Mouse (Mus musculus) cerebellum, postnatal 4 days (tissue): ENCODE data around the gene Gtf2i.
"Not testable (repeated sequence)": the region's sequence is repeated elsewhere in the genome, so short reads cannot be mapped to it uniquely, and the experiment has no call there.

Experiments used
- DNase-seq, 2 experiments: peaks; one replicate each; pipeline ENCODE4 v3.0.0; 2022; ENCODE audit warnings: low spot score in 2 of 2, mixed read lengths in 1 of 2

Gene Gtf2i

DNA sequence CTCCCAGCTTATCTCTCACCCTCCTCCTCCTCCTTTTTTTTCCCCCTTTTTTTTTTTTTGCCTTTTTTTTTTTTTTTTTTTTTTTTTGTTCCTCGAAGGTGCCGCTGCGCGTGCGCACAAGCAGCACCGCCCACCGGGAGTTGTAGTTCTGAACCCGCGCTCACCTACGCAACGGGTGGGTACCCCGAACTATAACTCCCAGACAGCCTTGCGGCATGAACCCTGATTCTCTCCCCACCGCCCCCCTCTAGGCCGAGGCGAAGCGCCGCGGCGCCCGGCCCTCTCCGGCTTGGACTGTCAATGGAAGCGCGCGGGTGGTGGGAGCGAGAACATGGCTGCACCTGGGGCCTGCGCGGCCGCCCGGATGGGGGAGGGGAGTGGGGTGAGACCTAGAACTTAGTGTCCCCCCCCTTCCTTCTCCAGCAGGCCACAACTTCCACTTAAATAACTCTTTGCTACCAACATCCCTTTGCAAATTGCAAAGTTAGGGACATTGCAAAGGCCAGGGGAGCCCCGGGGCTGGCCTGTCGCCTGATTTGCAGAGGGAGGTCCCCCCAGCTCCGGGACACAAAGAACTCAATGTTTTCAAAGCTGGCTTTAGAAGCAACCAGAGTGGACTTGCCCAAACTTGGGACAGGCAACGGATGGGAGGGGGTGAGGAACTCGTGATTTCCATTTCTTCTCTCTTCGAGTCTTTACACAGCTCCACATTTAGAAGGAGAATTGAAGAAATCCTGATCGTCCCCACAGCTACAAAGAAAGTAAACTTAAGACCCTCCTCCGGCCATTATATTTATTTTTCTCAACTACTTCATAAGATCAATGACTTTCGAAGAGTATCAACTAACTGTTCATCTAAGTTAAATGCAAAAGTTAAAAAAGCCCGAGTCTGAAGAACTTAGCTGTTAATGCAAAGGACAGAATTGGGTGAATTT is at the start of gene Gtf2i:
Gtf2i (minus strand) TSS at position 73 of the 935 bp plus-strand sequence.
- DNase-seq: peak; percentile 86 to 92

DNA sequence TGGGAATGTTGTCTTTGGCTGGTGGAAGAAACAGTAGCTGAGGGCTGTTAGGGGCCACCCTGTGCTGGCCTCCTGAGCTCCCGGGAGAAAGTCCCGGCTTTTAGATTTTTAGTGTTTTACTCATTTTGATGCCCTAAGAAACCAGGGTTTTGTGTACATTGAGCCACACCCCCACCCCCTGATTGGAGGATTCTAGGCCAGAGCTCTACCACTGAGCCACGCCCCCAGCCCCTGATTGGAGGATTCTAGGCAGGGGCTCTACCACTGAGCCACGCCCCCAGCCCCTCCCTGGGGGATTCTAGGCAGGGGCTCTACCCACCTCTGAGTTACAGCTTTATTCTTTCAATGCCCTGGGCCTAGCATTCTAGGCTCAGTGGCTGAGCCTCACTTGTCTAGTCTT is 44.5 kb upstream of the Gtf2i start:
- no peak for DNase-seq

DNA sequence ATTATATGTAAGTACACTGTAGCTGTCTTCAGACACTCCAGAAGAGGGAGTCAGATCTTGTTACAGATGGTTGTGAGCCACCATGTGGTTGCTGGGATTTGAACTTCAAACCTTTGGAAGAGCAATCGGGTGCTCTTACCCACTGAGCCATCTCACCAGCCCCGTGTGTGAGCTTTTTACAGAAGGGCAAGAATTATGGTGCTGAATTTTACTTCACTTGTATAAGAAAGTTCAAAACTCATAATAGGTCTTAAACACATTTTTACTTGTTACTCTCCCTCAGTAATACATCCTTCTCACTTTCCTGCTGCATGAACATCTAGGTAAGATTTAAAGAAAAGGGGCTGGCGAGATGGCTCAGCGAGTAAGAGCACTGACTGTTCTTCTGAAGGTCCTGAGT is 40.8 kb upstream of the Gtf2i start:
- DNase-seq: not testable (repeated sequence)

DNA sequence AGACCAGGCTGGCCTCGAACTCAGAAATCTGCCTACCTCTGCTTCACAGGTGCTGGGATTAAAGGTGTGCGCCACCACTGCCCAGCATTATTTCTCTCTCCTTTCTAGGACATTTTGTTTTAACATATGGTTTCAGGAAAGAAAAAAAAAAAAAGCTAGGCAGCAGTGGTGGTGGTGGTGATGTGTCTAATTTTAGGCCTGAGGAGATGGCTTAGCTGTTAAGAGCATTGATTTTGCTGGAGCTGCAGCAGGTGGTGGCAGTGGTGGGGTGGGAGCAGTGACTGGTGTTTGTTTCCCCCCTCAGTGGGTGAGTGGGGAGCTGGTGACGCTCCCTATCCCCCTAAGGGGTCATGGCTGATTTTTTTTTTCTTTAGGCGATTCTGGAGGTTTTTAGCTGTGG is 38.6 kb upstream of the Gtf2i start:
- DNase-seq: no peak

DNA sequence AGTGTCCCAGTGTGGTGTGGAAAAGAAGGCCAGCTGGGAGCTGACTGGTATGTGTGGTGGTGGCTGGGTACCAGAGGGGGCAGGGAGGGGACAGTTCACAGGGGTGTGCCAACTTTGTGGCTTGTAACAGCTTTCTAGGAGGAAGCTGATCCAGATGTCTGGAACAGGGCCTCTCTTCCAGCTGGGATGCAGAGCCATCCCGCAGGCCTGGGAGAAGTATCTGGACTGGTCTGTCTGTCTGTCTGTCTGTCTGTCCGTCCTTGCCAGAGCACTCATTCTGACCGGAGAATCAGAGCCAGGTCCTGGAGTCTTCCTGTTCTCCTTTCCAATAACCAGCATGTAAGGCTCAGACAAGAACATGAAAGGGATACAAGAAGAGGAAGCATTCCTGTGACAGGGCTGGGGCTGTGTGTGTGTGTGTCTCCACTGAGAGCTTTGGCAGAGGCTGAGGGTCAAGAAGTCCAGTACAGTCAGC is 38.0 kb upstream of the Gtf2i start:
- no peak for DNase-seq

DNA sequence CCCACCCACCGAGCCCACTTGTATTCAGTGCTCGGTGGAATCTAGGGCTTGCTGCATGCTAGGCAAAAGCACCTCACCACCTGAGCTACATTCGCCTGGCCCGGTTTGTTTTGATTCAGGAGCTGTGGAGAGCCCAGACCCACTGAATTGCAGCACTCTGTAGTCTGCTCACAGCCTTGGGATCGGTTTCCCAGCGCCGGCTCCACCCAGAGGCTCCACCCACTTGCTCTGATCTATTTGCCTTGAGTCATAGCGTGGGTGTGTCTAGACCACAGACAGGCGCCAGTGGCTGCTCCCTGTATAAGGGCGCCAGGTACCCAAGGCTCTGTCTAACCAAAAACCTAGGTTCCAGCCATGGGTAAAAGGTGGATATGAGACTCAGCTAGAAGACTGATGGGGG is 36.1 kb upstream of the Gtf2i start:
- DNase-seq: no peak

DNA sequence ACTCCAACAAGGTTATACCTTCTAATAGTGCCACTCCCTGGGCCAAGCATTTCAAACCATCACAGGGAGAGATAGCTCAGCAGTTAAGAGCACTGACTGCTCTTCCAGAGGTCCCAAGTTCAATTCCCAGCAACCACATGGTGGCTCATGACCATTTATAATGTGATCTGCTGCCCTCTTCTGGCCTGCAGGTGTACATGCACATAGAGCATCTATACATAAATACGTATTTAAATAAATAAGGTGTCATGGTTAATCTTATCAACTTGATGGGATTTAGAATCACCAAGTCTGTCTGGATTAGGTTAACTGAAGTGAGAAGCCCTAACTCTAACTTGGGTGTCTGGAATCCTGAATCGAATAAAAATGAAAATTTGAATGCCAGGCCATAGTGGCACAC is 32.5 kb upstream of the Gtf2i start:
- DNase-seq: no peak

DNA sequence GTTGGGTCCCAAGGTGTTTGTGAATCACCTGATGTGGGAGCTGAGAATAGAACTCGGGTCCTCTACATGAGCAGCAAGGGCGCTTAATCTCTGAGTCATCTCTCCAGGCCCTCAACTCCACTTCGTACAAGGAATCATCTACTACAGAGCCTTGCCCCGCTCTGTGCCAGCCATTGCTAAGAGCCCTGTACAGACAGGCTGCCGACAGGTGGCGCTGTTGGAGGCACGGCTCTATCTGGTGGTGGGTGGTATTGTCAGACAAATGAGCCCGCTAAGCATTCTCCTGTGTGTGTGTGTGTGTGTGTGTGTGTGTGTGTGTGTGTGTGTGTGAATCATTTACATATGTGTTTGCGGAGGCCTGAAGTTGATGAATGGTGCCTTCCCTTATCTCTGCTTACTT is 30.9 kb upstream of the Gtf2i start:
- no peak for DNase-seq

DNA sequence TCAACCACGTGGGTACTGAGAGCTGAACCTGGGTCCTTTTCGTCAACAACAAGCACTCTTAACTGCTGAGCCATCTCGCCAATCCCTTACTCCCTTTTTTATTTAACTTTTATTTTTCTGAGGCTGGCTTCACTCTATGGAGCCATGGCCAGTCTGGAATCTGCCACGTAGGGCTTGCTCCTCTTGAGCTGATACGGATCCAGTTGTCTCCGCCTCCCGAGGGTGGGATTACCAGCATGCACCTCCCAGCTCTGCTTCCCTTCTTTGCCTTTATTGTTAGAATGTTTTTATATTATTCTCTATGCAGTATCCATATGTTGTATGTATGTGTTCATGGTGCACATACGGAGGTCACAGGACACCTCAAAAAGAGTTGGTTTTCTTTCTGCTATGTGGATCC is 29.5 kb upstream of the Gtf2i start:
- no peak for DNase-seq

DNA sequence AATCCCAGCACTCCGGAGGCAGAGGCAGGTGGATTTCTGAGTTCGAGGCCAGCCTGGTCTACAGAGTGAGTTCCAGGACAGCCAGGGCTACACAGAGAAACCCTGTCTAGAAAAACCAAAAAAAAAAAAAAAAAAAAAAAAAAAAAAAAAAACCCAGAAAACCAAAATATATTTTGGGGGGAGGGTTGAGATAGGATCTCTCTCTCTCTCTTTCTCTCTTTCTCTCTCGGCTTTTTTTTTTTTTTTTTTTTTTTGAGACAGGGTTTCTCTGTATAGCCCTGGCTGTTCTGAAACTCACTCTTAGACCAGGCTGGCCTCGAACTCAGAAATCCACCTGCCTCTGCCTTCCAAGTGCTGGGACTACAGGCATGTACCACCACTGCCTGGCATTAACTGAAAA is 29.0 kb upstream of the Gtf2i start:
- DNase-seq: not testable (repeated sequence)

DNA sequence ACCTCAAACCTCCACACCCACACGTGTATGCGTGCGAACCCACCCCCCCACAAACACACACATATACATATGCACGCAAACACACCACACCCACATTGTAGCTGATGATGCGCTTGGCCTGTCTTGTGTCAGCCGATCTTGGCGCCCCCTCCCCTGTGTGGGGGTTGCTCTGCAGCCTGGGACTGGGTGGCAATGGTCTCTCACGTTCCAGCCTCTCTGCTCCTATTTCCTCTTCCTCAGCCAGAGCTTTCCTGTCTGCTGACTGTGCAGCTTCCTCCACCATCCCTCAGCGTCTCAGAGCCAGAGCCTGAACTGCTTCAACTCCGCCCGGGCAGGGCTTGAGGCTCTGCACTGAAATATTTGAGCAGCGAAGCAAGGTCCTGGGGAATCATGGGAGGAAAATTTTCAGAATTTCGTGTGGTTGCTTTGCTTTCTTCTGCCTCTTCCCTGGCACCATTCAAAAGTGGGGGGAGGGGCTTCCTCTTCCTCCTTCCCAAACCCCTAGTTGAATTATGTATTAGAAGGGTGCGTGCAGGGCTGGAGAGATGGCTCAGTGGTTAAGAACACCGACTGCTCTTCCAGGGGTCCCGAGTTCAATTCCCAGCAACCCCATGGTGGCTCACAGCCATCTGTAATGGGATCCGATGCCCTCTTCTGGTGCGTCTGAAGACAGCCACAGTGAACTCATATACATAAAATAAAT is 28.1 kb upstream of the Gtf2i start:
- DNase-seq: no peak

DNA sequence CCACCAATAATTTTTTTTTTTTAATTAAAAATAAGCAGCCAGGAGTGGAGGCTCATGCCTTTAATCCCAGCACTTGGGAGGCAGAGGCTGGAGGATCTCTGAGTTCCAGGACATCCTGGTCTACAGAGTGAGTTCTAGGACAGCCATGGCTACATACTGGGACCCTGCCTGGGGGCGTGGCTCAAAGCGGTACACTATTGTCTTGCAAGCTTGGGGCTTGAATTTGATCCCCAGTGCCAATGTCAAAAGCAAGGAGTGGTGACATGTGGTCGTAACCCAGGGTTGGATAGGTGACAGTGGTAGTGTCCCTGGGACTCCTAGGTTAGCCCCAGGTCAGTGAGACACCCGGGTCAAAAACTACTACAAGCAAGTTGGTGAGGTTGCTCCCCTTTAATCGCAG is 27.2 kb upstream of the Gtf2i start:
- no peak for DNase-seq

DNA sequence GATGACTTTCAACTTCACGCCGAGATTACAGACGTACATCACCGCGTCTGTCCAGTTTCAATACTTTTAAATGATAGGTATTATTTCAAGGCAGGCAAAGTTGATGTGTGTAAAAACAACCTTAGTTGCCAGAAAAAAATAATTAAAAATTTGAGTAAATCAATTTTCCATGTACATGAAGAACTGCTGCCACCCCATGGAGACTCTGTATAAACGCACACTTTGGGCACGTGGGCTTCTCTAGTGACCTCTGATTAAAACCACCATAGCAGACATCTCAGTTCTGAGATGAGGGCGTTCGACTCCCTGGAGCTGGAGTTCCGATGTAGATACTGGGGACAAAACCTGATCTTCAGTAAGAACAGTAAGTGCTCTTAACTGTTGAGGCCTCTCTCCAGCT is 26.8 kb upstream of the Gtf2i start:
- no peak for DNase-seq

DNA sequence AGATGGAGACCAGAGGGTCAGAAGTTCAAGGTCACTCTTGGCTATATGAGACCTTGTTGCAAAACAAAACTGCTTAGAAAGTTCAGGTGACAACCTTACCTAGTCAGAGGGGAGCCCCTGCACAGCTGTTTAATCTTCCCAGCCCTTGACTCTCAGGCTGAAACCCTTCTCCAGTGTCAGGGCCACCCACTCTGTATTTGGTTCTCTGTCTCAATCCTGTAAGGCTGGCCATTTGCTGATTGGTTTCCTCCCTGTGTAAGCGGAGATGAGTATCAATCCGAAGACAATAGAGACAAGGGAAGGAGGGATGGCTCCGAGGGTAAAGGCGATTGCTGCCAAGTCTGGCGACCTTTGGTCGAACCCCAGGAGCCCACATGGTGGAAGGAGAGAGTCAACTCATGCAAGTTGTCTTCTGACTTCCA is 25.6 kb upstream of the Gtf2i start:
- no peak for DNase-seq

DNA sequence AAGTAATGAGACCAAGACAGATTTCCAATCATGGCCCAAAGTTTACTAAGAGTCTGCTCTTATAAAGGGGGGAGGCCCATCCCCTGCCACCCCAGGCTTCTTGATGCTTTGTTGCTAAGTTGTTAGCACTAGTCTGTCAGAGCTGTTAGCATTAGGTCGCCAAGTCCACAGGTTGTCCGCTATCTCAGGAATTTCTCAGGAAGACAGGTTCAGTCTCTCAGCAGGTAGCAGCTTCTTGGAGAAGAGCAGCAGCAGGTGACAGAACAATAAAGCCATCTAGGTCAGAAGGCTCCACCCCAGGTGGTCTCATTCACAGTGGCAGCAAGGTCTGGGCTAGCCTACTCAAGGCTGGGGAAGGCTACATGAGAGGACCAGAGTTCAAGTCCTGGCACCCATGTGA is 22.5 kb upstream of the Gtf2i start:
- DNase-seq: not testable (repeated sequence)

DNA sequence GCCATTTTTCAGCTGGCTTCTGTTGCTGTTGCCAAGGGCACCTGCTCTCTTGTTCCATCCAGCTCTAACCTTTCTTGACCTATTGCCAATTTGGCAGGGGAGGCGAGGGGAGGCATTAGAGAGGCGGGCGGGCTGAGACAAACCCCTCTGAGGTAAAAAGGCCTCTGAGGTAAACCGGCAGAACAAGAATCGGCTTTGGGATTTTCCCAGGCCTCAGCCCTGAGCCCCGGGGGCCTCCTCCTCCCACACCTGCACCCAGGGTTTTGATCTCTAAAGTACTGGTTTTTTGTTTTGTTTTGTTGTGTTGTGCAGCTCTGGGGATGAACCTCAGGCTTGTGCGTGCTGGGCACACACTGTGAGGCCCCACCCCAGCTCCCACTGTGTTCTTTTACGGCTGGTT is 18.2 kb upstream of the Gtf2i start:
- DNase-seq: no peak

DNA sequence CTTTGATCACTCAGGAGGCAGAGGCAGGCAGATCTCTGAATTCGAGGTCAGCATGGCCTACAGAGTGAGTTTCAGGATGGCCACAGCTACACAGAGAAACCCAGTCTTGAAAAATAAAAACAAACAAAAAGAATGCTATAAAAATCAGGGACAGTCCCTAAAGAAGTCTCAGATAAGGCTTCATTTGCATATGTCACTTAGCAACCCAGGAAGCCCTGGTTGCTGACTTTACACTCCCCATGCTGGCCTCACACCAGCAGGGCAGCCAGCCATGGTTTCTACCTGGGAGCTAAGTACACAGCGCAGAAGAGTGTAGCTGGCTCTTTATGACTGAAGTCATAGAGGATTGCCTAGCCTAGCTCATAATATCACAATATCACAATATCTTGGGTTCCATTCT is 15.5 kb upstream of the Gtf2i start:
- DNase-seq: no peak

DNA sequence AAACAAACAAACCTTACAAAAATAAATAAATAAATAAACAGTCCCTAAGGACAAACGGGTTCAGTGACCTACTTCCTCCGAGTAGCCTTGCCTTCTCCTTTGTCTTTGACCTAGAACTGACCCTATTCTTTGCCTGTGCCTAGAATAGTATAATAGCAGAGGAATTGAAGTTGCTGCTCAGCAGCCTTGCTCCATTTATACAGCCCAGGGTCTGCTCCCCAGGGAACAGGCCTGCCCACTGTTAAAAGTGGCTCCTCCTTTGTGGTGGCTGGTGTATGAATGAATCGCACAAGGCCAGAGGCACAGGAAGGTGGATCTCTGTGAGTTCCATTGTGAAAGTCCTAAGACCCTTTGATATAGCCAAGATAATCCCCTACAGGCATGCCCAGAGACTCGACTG is 14.8 kb upstream of the Gtf2i start:
- DNase-seq: no peak

DNA sequence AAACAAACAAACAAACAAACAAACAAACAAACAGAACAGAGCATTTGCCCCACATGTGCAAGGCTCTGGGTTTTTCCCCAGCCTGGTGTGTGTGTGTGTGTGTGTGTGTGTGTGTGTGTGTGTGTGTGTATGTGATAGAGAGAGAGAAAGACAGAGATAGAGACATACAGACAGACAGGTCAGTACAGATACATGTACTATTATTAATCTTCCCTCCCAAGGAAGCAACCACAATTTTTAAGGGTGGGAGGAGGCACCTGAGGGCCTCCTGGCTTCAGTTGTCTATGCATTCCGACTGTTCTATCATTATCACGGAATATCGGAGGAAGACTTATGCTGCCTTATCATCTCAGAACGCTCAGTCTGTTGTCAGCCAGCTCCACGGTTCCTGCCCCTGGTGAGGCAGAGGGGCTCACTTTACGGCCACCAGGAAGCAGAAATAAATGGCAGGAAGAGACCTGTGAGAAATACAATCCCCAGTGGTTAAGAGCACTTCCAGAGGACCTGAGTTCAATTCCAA is 14.0 kb upstream of the Gtf2i start:
- no peak for DNase-seq

DNA sequence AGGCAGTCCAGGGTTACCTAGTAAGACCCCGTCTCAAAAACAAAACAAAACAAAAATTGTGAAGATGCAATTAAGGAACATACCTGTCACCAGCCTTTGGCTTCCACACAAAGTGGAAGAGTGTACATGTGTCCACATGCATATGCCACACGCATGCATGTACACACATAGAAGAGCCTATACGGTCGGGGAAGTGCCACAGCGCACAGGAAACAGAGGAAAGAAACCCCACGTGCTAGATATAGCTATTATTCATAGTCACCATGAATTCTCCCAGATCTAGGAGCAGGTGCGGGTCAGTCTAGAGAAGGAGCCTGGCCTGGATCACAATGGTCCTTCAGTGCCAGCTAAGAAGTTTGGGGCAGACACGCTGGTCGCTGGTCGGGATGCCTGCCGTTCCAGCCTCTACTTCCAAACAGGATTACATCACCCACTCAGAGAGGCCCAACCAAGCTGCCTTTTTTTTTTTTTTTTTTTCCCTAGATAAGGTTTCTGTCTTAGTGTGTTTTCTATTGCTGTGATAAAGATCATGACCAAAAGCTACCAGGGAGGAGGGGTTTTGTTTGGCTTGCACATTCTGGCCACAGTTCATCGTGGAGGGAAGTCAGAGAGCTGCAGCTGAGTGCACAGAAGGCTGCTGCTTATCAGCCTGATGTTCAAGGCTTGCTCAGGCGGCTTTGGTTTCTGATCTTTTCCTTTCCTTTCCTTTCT is 11.5 kb upstream of the Gtf2i start:
- no peak for DNase-seq

DNA sequence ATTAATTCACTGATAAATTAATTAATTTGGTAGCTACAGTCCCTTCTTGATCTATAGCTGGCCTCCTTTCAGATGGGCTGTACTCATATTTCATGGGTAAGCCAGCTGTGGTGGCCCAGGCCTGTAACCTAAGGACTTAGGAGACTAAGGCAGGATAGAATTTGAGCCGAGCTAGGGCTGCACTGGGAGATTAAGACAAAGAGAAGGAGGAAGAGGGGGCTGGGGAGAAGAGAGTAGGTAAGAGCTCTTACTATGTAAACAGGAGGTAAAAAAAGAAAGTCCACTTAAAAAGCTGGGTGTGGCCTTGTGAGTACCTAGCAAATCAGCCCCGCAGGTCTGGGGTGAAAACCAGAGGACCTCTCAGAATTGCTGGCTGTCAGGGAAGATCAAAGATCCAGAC is 9.3 kb upstream of the Gtf2i start:
- no peak for DNase-seq

DNA sequence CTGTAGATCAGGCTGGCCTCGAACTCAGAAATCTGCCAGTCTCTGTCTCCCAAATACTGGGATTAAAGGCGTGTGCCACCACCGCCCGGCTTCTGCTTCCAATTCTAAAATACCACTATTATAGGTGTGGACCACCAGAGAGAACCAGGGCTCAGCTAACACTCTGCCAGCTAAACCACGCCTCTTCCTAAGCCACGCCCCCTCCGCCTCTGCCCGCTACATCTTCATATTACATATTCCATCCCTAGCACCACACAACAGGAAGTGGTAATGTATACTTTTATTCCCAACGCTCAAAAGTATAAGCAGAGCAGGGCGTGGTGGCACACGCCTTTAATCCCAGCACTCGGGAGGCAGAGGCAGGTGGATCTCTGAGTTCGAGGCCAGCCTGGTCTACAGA is 8.8 kb upstream of the Gtf2i start:
- DNase-seq: no peak
